Mouse (Mus musculus): ENCODE data around the gene Cd34. TPM values are rescaled to one million over a fixed set of nuclear protein-coding genes. Genes with fewer than 3 reads are reported as not detected.

The Cd34 gene
- polyA plus RNA-seq, 1 experiment: 46.9 TPM

DNA sequence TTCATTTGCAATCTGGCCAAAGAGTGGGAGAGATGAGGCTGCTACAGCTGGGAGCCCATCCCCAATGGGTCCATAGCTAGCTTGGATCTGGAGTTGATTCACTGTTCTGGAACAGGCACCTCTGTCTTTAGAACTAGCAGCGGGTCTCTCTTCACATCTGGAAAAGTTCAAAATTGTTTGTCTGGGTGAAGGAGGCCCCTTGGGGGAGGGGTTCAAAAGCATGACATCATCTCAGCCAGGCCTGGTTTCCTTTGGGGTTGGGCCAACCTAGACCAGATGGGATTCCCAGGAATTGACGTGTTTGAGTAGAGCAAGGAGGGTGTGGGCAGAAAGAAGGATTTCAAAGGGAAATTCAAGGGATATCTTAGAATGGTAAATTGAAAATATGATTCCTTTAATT lies 6.8 kb downstream of the Cd34 start:
- Histone ChIP-seq H3K4me3 (ENCODE audit: insufficient read depth, low read depth, low read length) (no peak overlapping the region), H3K4me1 (ENCODE audit: control insufficient read depth, insufficient read depth, insufficient read length, low read length) (peaks cover 11% of the 10 kb centered on the region; the same call in 1 of the 2 replicates), H3K27ac (replicated peaks; ENCODE audit: low read depth, low read length) (peak overlapping the region; percentile 30)

DNA sequence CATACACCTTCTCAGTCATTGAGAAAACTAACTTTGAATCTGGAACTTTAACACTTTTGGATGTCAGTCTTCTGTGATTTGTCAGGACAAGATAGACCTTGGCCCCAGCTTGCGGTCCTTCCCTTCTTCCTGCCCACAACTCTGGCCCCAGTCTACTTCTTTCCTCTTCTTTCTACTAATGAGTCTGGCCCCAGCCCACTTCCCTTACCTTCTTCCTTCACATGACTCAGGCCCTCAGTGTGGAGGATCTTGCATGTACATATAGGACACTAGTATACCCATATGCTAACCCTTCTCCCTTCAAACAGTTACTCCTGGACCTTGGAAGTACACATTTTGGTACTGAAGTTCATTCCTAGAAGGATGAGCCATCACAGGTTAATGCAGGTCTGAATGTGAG lies 7.8 kb downstream of the Cd34 start:
- Histone ChIP-seq H3K27ac (replicated peaks; ENCODE audit: low read depth, low read length) (no peak overlapping the region), H3K4me1 (ENCODE audit: control insufficient read depth, insufficient read depth, insufficient read length, low read length) (peaks cover 11% of the 10 kb centered on the region; the same call in 1 of the 2 replicates), H3K4me3 (ENCODE audit: insufficient read depth, low read depth, low read length) (no peak overlapping the region)

DNA sequence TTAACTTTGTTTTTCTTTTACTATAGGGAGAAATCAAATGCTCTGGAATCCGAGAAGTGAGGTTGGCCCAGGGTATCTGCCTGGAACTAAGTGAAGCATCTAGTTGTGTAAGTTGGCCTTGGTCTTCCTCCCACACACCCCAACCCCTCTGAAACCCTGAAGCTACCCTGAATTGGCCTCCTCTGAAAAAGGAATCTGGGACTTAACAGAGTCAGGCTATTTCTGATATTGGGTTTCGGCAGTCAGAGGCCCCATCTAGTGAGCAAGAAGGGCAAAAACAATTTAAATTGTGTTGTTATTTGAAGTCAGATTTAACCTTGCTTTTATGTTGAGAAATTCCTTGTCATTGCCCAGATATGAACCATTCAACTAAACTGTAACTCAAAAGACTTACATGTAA lies 12.3 kb downstream of the Cd34 start:
- no peak overlapping the region for H3K27ac ChIP-seq (replicated peaks; ENCODE audit: low read depth, low read length)
- H3K4me3 ChIP-seq (ENCODE audit: insufficient read depth, low read depth, low read length): no peak overlapping the region
- H3K4me1 ChIP-seq (ENCODE audit: control insufficient read depth, insufficient read depth, insufficient read length, low read length): peaks cover 8% of the 10 kb centered on the region; the same call in 1 of the 2 replicates

DNA sequence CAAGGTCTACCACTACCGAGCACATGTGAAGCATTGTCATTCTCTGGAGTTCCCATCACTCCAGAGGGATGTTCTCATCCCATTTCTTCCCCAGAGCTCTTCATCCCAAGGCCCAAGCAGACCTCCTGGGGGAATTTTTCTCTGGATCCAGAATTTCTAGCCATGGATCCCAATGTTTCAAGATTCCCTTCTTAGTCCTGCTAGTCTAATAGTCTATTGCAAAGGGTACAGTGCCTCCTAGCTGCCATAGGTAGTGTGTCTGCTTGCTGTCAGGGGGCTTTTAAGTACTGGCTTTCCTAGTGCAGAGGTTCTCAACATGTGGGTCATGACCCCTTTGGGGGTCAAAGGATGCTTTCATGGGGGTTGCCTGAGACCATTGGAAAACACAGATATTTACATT lies 14.3 kb downstream of the Cd34 start:
- H3K27ac ChIP-seq (replicated peaks; ENCODE audit: low read depth, low read length): 0 out of 2 replicates have a peak overlapping the region, but pooled peaks have one; percentile 3
- peaks cover 8% of the 10 kb centered on the region; the same call in 1 of the 2 replicates for H3K4me1 ChIP-seq (ENCODE audit: control insufficient read depth, insufficient read depth, insufficient read length, low read length)
- no peak overlapping the region for H3K4me3 ChIP-seq (ENCODE audit: insufficient read depth, low read depth, low read length)

DNA sequence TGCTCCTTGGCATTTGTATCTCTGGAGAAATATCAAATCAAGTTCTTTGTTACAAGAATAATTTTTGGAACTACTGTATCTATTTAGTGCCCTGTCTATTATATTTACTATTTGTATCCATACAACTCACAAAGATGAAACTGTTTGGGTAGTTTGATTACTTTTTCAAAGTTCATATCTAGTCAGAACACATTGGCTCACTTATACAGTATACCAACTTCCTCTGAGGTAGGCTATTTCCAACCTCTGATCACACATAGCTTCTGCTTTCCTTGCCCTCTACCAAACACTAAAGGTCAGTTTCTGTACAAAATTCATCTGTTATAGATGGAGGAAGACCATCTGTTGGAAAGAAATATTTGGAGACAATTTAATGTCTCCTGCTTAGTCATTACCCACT lies 16.1 kb downstream of the Cd34 start:
- Histone ChIP-seq H3K27ac (replicated peaks; ENCODE audit: low read depth, low read length) (no peak overlapping the region), H3K4me1 (ENCODE audit: control insufficient read depth, insufficient read depth, insufficient read length, low read length) (peaks cover 8% of the 10 kb centered on the region; the same call in 1 of the 2 replicates), H3K4me3 (ENCODE audit: insufficient read depth, low read depth, low read length) (no peak overlapping the region)

DNA sequence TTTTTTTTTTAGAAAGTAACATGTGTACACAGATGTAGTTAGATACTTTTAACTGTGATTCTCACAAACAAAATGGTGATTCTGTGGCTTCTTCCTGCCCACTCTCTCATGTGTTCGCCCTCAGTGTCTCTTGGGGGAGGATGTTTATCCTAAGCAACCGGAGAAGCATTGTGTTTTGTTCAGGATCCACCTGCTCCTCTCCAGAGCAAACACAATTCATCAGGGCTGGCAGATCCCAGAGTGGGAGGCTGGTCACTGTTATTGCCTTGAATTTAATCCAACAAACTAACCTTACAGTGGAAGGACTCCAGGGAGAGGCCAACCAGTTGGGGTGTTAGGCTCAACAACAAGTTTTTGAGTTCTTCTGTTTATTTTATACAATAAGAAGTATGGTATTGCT lies 17.1 kb downstream of the Cd34 start:
- Histone ChIP-seq H3K4me1 (ENCODE audit: control insufficient read depth, insufficient read depth, insufficient read length, low read length) (peaks cover 8% of the 10 kb centered on the region; the same call in 1 of the 2 replicates), H3K27ac (replicated peaks; ENCODE audit: low read depth, low read length) (peak overlapping the region; percentile 16; the same call in 1 of the 2 replicates), H3K4me3 (ENCODE audit: insufficient read depth, low read depth, low read length) (no peak overlapping the region)

DNA sequence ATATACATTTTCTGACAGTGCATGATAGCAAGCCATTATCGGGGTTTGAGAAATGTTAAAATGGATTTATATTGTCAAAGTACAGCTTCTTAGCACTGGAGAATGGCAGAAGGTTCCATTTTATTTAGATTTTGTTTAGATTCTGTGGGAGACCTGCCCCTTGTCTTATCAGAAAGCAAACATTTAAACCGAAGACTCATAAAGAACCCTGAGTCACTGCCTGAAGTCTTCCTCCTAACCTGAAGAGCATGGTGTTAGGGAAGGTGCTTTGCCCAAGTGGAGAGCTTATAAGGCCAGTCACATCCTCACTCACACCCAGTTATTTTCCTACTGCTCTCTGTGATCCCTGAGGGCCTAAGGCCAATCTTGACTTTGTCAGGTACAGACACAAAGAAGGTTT lies 18.4 kb downstream of the Cd34 start:
- Histone ChIP-seq H3K4me3 (ENCODE audit: insufficient read depth, low read depth, low read length) (no peak overlapping the region), H3K27ac (replicated peaks; ENCODE audit: low read depth, low read length) (peak overlapping the region; percentile 47; the same call in 1 of the 2 replicates), H3K4me1 (ENCODE audit: control insufficient read depth, insufficient read depth, insufficient read length, low read length) (peaks cover 8% of the 10 kb centered on the region; the same call in 1 of the 2 replicates)

DNA sequence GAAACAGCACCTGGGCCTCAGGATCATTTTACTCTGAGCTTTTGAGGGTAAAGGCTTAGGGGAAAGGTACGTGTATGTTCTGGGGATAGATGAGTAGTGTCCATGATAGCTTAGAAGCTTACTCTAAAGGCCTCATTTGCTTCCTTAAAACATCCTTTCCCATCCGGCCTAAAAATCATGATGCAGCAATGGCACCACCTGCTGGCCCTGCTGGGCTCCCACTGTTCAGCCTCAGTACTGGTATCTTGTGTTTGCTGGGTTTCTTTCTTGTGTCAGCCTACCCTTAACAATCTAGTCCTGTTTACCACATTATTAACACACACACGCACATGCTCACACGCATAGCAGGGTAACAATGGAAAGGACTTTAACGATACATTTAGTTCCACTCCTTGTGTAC lies 23.6 kb downstream of the Cd34 start:
- Histone ChIP-seq H3K4me1 (ENCODE audit: control insufficient read depth, insufficient read depth, insufficient read length, low read length) (peaks cover 4% of the 10 kb centered on the region; the same call in 1 of the 2 replicates), H3K4me3 (ENCODE audit: insufficient read depth, low read depth, low read length) (no peak overlapping the region), H3K27ac (replicated peaks; ENCODE audit: low read depth, low read length) (no peak overlapping the region)

DNA sequence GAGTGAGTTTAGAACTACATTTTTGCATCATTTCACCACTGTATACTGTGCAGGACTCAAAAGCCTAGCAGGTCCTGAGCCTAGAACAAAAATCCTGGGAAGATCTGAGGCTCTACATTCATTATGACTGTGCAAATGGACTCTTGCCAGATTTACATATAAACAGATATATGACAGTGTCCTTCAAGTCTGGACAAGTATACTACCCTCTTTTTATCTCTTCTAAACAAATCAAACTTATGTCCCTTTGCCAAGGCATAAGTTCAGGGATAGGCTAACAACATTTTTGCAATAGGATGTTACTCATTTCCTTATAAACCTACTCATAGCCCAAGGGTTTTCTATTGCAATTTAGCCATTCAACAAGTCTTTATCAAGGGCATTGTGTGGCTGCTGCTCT lies 24.1 kb downstream of the Cd34 start:
- no peak overlapping the region for H3K27ac ChIP-seq (replicated peaks; ENCODE audit: low read depth, low read length)
- no peaks in the 10 kb centered on the region for H3K4me1 ChIP-seq (ENCODE audit: control insufficient read depth, insufficient read depth, insufficient read length, low read length)

DNA sequence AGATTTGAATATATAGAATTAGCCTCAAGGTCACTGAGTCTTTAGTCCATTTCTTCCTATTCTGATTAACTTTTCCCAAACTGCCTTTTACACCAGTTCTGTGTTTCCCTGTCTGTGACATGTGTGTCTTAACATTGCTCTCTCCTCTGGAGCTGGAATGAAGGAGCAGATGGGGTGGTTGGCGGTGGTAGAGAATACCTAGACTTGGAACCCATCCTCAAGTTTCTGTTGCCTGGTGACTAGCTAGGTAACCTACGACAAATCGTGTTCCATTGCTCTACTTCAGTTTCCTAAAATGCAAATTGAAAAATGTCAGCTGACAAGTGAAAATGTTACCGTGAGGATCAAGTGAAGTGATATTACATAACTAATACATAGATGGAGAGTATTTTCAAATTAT lies 33.4 kb downstream of the Cd34 start:
- Histone ChIP-seq H3K4me1 (ENCODE audit: control insufficient read depth, insufficient read depth, insufficient read length, low read length) (no peaks in the 10 kb centered on the region), H3K4me3 (ENCODE audit: insufficient read depth, low read depth, low read length) (no peak overlapping the region), H3K27ac (replicated peaks; ENCODE audit: low read depth, low read length) (no peak overlapping the region)

More for the DNA sequence above, 24.1 kb downstream of the Cd34 start:
- no peak overlapping the region for H3K4me3 ChIP-seq (ENCODE audit: insufficient read depth, low read depth, low read length)

DNA sequence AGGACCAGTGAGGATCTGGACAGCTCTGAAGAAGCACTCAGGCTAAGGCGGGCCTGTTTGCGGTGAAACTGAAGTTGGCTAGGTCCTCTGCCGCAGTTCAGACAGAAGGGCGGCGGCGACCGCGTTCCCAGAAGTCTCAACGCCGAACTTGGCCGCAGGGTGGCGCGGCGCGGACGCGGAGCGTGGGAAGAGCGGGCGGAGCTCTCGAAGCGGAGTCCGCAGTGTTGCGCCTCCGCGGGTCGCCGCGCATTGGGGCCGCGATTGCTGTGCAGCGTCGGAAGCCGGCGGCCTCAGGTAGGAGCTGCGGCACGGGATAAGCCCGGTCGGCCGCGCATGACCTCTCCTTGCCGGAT lies 37.5 kb downstream of the Cd34 start:
- peak overlapping the region; percentile 80 for H3K4me3 ChIP-seq (ENCODE audit: insufficient read depth, low read depth, low read length)
- H3K27ac ChIP-seq (replicated peaks; ENCODE audit: low read depth, low read length): peak overlapping the region; percentile 81

DNA sequence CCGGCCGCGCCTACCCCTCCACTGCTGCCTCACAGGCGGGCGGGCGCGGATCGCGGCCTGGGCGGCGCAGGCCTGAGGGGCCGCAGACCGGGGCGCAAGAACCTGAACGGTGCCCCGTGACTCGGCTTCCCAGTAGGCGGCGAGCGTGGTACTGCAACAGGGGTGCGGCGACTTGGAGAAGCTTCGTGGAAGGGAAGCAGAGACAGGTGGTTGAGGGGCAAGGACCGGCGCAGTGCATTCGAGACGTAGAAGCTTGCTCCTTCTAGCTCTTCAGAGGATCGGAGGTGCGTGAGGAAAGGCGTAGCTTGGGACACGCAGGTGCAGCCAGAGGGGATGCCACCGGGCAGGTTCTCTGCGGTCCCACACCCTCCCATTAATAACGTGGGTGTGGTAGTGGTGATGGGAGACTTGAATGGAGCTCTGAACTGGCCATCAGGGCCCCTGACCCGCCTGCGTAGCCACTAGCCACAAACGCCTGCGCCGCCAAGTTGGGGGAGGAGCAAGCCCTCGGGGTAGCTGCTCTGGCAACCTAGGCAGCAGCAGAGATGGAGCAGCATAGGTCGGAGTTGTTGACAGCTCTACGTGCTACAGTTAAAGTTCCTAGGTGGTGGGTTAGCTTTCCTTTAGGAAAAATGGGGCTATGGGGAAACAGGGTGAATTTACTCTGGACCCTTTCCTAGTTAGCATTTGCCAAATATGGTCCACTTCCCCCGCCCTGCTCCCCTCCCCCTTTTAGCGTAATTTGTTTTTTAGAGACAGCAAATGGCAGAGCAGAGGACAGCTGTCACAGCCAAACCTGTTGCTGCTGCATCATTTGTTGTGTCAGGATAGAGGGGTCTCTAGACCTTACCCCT lies 38.1 kb downstream of the Cd34 start:
- H3K27ac ChIP-seq (replicated peaks; ENCODE audit: low read depth, low read length): peak overlapping the region; percentile 81
- peaks cover 13% of the 10 kb centered on the region for H3K4me1 ChIP-seq (ENCODE audit: control insufficient read depth, insufficient read depth, insufficient read length, low read length)

More for the DNA sequence above, 37.5 kb downstream of the Cd34 start:
- peaks cover 13% of the 10 kb centered on the region for H3K4me1 ChIP-seq (ENCODE audit: control insufficient read depth, insufficient read depth, insufficient read length, low read length)

DNA sequence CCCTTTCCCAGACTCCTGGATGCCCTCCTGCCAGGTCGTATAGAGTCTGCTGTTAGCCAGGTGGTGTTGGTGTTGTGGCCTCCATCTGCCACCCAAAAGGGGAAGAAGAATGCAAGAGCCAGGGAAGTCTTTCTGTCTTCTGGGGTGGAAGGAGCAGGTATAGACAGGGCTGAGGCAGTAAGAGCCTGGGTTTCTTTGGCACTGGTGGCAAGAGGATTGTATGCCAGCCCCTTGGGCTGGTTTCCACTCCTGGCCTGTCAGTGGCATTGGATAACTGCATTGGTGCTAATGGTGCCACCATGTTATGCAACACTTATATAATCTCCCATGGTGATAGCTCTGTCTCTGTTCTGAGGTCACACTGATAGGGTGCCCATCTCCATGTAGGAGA lies 38.7 kb downstream of the Cd34 start:
- Histone ChIP-seq H3K4me3 (ENCODE audit: insufficient read depth, low read depth, low read length) (peak overlapping the region; percentile 80), H3K4me1 (ENCODE audit: control insufficient read depth, insufficient read depth, insufficient read length, low read length) (peaks cover 13% of the 10 kb centered on the region), H3K27ac (replicated peaks; ENCODE audit: low read depth, low read length) (peak overlapping the region; percentile 81)

More for the DNA sequence above, 38.1 kb downstream of the Cd34 start:
- H3K4me3 ChIP-seq (ENCODE audit: insufficient read depth, low read depth, low read length): peak overlapping the region; percentile 80

DNA sequence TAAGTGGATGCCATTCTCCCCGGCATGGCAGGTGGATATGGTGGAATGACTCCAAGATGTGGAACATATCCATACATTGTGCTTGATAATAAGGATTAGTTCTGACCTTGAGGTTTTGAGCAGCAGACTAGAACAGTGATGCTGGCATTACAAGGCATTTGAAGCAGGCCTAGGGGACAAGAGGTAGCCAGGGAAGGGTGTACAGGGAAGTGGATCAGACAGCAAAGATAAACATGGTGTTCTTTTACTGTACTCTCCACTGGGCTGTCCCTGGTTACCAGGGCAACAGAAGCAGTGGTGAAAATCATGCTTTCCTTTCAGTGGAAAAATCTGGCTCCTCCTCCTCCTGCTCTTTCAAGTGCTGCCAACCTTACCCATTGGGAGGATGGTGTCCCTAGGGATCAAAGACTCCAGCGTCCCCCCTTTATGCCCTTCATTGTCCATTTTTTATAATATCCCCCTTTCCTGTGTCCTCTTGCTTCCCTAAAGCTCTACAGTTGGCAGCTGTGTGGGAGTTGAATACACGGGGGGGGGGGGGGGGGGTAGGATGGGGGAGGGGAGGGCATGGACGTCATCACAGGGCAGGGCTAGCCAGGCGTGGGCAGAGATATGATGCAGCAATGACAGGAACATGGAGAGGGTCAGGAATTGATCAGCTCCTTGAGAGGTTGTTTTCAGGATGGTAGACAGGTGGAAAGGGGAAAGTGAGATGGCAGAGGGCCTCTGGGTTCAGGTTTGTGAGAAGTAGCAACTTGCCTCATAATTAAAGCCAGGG lies 39.5 kb downstream of the Cd34 start:
- peak overlapping the region; percentile 81 for H3K27ac ChIP-seq (replicated peaks; ENCODE audit: low read depth, low read length)

DNA sequence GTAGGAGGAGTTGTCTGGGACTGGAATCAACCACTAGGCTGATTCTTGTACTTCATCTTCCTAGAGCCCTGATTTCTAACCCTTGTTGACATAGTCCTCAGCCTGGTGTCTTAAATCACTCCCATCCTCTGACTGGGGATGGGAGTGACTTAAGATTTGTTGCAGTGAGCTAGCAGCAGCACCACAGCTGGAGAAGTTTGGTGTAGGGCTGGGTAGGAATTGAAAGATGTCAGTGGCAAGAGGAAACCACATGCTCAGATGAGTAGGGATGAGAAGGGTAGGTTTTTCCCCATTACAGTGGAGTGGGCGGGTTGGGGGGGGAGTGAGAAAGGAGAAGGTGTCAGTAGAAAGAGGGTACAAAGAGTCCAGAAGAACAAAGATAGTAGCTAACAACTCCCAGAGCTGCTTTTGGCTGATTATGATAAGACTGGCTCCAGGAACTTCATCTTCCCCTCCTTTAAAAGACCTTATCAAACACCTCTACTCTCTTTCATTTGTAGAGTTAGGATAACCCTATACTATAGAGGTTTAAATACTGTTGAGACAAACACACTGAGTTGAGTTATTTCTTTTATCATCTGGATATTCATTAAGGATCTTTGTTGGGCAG lies 42.3 kb downstream of the Cd34 start:
- H3K27ac ChIP-seq (replicated peaks; ENCODE audit: low read depth, low read length): no peak overlapping the region
- H3K4me3 ChIP-seq (ENCODE audit: insufficient read depth, low read depth, low read length): no peak overlapping the region

More for the DNA sequence above, 39.5 kb downstream of the Cd34 start:
- peak overlapping the region; percentile 80; the same call in 1 of the 2 replicates for H3K4me3 ChIP-seq (ENCODE audit: insufficient read depth, low read depth, low read length)
- peaks cover 17% of the 10 kb centered on the region for H3K4me1 ChIP-seq (ENCODE audit: control insufficient read depth, insufficient read depth, insufficient read length, low read length)

More for the DNA sequence above, 42.3 kb downstream of the Cd34 start:
- H3K4me1 ChIP-seq (ENCODE audit: control insufficient read depth, insufficient read depth, insufficient read length, low read length): peaks cover 23% of the 10 kb centered on the region
